Mouse (Mus musculus): ENCODE results near the gene Pml. TPM values are rescaled to one million over a fixed set of nuclear protein-coding genes. Genes with fewer than 3 reads are reported as not detected.

The Pml gene
- total RNA-seq, 2 experiments from 2014 or later: 13.3 to 14.5 TPM

DNA sequence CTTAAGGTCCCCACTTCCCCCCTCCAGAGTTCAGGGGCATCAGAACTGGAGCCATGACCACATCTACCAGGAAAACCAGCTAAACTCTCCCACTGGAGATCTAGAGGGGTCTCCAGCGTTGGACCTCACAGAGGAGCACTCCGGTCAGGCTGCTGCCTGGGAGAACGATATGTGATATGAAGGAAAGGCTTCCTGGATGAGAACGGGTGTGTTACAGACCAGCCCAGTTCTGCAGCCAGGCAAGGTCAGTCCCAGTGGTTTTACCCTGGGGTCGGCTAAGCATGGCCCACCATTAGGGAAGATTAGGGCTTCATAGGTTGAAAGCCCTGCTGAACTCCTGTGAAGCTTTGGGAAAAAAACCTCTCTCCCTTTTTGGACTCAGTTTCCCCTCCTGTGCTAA lies 36.2 kb downstream of the Pml start:
- DNase-seq (ENCODE audit: extremely low spot score in 1 of 2, low spot score in 2 of 2): no peak
- intact Hi-C loops (cut with DNase I): no loop called here

DNA sequence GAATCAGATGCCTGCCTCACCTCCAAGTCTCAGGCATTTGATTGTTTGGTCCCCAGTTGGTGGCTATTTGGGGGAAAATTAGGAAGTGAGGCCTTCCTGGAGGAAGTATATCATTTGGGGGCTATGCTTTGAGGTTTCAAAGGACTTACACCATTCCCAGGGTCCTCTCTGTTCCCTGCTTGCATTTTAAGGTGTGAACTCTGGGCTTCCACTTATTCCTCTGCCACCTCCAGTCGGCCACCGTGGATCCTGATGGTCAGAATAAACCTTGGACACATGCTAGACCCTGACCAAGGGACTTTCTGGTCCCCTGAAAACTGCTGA lies 39.3 kb downstream of the Pml start:
- no peak for DNase-seq (ENCODE audit: extremely low spot score in 1 of 2, low spot score in 2 of 2)
- intact Hi-C loops (cut with DNase I): no loop called here

GRCm38 (mm10) chr9:58209462-58210303 lies 39.9 kb downstream of the Pml start:
- intact Hi-C loops (cut with DNase I): loop anchor here (10.0 kb wide), 1 partner anchor 275 kb away; no protein-coding TSS in a partner anchor
- no peak for DNase-seq (ENCODE audit: extremely low spot score in 1 of 2, low spot score in 2 of 2)

DNA sequence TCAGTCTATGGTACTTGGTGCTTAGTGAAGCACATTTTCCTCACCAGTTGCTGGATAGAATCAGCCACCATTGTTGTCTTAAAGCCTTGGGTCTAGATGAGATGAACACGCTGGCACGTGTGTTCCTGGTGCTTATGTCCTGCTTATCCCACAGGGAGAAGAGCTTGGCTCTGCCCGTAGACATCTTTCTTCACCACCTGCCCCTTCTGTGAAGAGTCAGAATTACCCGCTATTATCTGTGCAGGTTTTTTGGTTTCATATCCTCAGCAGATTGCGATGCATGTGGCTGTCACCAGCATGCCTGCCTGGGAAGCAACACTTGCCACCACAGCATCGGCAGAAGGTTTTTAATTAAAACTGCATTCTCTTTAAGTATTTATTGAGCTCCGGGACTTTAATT lies 43.6 kb downstream of the Pml start:
- peak in 1 of 2 experiments; percentile 9 for DNase-seq (ENCODE audit: extremely low spot score in 1 of 2, low spot score in 2 of 2)
- intact Hi-C loops (cut with DNase I): loop anchor here (10.0 kb wide), 1 partner anchor 271 kb away; no protein-coding TSS in a partner anchor

DNA sequence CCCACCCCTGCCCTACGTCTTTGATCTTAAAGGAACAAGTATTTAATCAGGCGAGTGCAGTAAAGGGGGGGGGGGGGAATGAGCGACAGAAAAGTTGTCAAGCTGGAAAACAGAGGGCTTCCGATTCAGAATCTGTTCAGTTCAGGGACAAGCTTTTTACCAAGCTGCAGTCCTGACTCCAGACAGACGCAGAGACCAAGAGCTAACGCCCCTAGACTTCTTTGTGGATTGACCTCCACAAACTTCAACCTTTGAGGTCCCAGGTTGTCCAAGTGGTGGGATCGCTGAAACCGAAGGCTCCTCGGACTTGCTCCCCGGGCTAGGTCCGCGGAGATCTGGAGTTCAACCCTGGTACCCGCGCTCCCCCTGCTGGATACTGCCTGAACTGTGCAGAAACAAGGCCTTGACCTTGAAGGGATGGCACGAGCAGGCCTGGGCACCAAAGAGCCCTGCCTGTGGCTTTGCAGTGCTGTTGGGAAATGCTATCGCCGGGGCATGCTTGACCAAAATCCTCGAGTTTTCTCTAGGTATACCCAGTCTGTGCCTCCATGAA lies 45.1 kb downstream of the Pml start:
- intact Hi-C loops (cut with DNase I): loop anchor here (10.0 kb wide), 1 partner anchor 270 kb away; no protein-coding TSS in a partner anchor
- peak; percentile 82 to 91 for DNase-seq (ENCODE audit: extremely low spot score in 1 of 2, low spot score in 2 of 2)

DNA sequence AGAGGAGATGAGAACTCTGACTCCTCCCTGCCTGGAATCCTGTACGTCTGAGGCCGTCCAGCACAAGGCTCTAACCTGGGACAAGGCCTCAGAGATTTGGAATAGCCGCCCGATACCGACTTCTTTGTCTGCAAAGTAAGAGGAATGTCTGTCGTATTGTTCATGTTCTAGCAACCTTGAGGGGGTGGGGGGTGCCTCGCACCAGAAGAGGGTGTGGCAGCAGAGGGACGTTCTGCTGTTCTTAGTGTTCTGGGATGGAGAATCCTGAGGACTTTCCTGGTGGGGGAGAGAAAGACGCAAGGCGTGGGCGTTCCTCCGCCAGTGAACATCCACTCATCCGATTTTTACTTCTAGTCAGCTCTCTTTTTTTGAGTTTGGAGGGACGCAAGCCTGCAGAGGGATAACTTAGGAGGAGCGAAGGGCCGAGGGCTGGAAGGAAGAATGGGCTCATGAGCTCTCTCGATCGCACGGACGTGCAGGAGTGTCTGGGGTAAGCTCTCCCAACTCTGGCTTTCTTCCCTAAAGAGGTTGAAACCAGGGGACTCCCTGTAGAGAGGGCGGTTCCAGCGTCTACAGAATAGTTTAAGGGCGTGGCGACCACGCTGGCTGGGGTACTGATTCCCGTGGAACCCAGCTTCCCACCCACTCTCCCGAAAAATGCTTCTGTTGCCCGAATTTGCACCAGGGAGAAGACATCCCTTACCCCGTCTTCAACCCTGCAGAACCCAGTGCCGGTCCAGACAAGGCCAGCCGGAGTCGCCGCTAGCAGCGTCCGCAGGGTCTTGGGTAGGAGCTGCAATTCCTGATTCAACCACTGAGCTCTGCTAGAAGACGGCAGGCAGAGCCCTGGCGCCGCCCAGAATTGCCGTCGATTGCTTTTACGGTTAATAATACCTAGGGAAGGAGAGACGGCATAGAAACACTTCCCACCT lies 45.8 kb downstream of the Pml start, which contains the start of the genes Islr and Islr2:
Gene Islr, minus strand, starts transcription at position 791 of the 932 bp plus-strand sequence.
Gene Islr2, minus strand, starts transcription at position 804 of the 932 bp plus-strand sequence.
- intact Hi-C loops (cut with DNase I): loop anchor here (1.0 to 10.0 kb wide), 2 partner anchors 151 to 269 kb away; no protein-coding TSS in a partner anchor
- DNase-seq (ENCODE audit: extremely low spot score in 1 of 2, low spot score in 2 of 2): peak in 1 of 2 experiments; percentile 84

- intact Hi-C loops (cut with DNase I): loop anchor here (1.0 to 10.0 kb wide), 2 partner anchors 151 to 268 kb away; no protein-coding TSS in a partner anchor
- peak in 1 of 2 experiments; percentile 54 for DNase-seq (ENCODE audit: extremely low spot score in 1 of 2, low spot score in 2 of 2)
These were observed 46.7 kb downstream of the Pml start for GRCm38 (mm10) chr9:58202676-58203453.

GRCm38 (mm10) chr9:58201861-58202549 lies 47.6 kb downstream of the Pml start:
- peak in 1 of 2 experiments; percentile 52 for DNase-seq (ENCODE audit: extremely low spot score in 1 of 2, low spot score in 2 of 2)
- intact Hi-C loops (cut with DNase I): loop anchor here (10.0 kb wide), 1 partner anchor 267 kb away; no protein-coding TSS in a partner anchor

DNA sequence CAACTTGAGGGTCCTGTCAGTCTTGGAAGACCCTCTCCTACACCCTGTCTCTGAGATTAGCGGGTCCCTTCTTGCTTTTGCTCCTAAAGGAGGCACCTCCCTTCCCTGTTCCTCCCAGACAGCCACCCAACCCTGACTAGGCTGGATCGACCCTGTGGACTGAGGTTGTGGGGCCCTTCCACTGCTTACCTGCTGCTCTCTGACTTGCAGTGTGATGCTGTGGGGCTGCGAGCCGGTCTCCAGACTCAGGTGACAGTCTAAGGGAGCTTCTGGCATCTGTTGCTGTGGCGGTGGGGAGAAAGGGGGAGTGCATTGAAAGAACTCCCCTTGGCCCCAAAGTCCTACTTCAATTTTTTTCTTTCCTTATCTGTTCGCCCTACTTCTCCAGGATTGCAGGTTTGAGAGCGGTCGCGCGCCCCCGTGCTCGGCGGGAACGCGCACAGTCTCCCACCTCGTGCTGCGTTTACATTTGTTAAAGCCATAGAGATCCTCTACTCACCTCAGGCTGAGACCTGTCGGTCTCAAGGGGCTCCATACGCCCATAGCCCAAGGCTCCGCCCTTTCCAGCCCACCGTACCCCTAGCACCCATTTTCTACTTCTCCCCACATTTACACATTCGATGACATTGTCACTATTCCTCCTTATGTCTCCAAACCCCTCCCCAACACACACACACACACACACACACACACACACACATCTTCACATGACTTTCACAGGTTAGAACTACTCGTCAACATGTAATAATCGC lies 48.3 kb downstream of the Pml start:
- DNase-seq (ENCODE audit: extremely low spot score in 1 of 2, low spot score in 2 of 2): peak in 1 of 2 experiments; percentile 44
- intact Hi-C loops (cut with DNase I): loop anchor here (10.0 kb wide), 1 partner anchor 266 kb away; no protein-coding TSS in a partner anchor

DNA sequence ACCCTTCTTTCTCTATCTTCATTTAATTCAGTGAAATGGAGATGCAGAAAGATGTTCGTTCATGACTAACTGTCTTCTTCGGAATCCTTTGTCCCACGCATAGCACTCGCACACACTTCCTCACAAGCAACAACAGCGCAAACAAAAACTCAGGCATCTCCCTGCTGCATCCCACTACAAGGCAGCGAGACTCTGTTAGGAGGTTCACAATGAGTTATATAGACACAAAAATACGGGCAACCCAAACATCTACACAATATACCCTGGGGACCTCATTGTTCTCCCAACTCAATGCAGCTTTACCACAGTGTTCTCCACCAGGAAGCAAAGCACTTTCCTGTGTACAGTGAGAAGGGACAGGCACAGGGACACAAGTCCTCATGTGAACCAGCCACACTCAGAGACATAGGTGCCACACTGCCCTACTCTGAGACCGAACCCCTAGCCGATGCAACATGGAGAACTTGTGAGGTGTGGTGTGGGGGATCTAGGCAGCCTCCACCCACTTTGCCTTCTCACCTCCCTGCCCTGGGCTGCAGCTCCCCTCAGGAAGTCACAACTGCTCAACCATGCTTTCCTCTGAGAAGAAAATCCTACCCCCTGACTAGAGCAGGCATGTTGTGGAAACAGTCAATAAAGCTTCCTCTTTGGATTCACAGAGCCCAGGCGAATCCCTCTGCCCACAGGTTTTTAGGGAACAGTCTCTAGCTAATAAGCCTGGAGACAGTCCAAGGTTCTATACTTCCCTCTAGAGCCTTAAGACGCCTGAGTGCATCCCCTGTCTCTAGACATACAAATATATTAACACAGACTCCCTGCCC lies 49.1 kb downstream of the Pml start:
- peak in 1 of 2 experiments; percentile 19 for DNase-seq (ENCODE audit: extremely low spot score in 1 of 2, low spot score in 2 of 2)
- intact Hi-C loops (cut with DNase I): loop anchor here (10.0 kb wide), 1 partner anchor 266 kb away; no protein-coding TSS in a partner anchor

DNA sequence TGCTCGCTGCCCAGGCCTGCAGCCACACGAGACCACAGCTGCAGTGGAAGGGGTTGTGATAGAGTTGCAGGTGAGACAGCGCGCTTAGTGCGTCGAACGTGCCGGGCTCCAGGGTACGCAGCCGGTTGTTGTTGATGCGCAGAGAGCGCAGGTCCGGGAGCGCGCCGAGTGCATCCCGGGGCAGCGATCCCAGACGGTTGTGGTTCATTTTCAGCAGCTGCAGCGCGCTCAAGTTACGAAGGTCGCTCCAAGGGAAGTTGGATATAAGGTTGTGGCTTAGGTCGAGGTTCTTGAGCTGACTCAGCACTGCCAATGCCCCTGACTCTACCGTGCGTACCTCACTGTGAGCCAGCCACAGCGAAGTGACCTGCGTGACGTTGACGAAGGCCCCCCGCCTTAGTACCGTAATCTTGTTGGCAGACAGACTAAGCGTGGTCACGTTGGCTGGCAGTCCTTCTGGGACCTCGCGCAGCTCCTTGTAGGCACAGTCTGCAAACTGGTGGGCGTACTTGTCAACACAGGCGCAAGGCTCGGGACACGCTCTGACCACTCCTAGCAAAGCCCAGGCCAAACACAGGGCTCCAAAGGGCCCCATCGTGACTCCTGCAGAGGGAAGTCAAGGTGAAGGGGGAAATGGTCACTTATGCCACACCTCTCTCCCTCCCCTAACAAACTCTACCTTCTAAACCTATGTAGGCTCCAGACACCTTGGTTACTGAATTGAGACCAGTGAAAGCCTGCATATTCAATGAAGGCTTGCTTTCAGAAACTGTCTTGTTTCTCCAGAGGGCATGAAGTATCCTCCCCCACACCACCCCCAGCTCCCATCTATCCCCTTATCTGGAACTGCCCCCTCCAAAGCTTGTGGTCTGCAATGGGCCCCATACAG lies 50.0 kb downstream of the Pml start:
- DNase-seq (ENCODE audit: extremely low spot score in 1 of 2, low spot score in 2 of 2): peak in 1 of 2 experiments; percentile 50
- intact Hi-C loops (cut with DNase I): loop anchor here (5.0 to 10.0 kb wide), 2 partner anchors 87 to 265 kb away; no protein-coding TSS in a partner anchor

- intact Hi-C loops (cut with DNase I): loop anchor here (5.0 kb wide), 1 partner anchor 87 kb away; no protein-coding TSS in a partner anchor
- DNase-seq (ENCODE audit: extremely low spot score in 1 of 2, low spot score in 2 of 2): peak in 1 of 2 experiments; percentile 63
These were observed 50.7 kb downstream of the Pml start for GRCm38 (mm10) chr9:58198801-58199371.

GRCm38 (mm10) chr9:58197781-58198701 lies 51.5 kb downstream of the Pml start:
- intact Hi-C loops (cut with DNase I): loop anchor here (1.0 to 5.0 kb wide), 2 partner anchors 22 to 86 kb away; no protein-coding TSS in a partner anchor
- peak in 1 of 2 experiments; percentile 75 for DNase-seq (ENCODE audit: extremely low spot score in 1 of 2, low spot score in 2 of 2)
